Mouse (Mus musculus): ENCODE results near the gene Abcg1.

DNA sequence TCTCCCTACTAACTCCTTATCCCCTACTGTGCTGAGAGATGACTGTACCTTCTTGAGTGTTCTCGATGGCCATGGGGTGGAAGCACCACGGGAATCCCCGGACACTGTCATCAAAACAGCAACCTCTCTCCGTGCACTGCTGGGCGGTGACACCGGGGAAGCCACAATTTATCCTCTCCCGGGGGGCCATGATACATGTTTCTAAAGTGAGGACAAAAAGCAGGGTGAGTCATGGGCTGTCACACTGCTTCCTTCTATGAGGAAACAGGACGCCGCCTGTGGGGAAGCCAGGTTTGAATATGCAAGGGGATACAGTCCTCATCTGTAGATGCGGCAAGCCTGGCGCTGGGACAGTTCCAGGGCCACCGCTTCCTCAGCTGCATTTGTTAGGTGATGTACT lies 105.1 kb downstream of the Abcg1 start:
- no peak for TF ChIP-seq POLR2A (IDR thresholded peaks at IDR 0.05; ENCODE audit: insufficient read depth, low read depth, low read length)
- no peak for TF ChIP-seq CTCF (IDR thresholded peaks at IDR 0.05; ENCODE audit: insufficient read depth, low read depth, low read length)

Data from olfactory bulb, adult 2 months (tissue).